Mouse (Mus musculus) midbrain, embryonic 13.5 days (tissue): ENCODE data around the gene Rtn1. TPM values are rescaled to one million over a fixed set of nuclear protein-coding genes. Genes with fewer than 3 reads are reported as not detected.

Experiments used
- ATAC-seq: fragments of 200-750 bp; cut with Nextera tagmentation; 2 replicates; pipeline ENCODE4 v1.8.0; 2017; ENCODE audit warnings: mild to moderate bottlenecking, moderate TSS enrichment, moderate library complexity
- H3K27ac ChIP-seq: fragments of 300-500 bp; sonication (generic); 2 replicates; pipeline ENCODE4 v1.5.1; 2015; ENCODE audit warnings: inconsistent platforms, mild to moderate bottlenecking, moderate library complexity
- H3K27me3 ChIP-seq: fragments of 300-500 bp; sonication (generic); 2 replicates; pipeline ENCODE4 v1.6.1; 2015; ENCODE audit warnings: mild to moderate bottlenecking, inconsistent platforms
- H3K36me3 ChIP-seq: fragments of 300-500 bp; sonication (generic); 2 replicates; pipeline ENCODE4 v1.6.1; 2015; ENCODE audit warnings: mild to moderate bottlenecking, inconsistent platforms
- H3K4me1 ChIP-seq: fragments of 300-500 bp; sonication (generic); replicated peaks from 2 replicates; pipeline ENCODE4 v1.6.1; 2015; ENCODE audit warnings: inconsistent platforms
- H3K4me2 ChIP-seq: fragments of 300-500 bp; sonication (generic); replicated peaks from 2 replicates; pipeline ENCODE4 v1.6.1; 2015; ENCODE audit warnings: moderate library complexity, mild to moderate bottlenecking, inconsistent platforms
- H3K4me3 ChIP-seq: fragments of 300-500 bp; sonication (generic); replicated peaks from 2 replicates; pipeline ENCODE4 v1.5.1; 2015; ENCODE audit warnings: mild to moderate bottlenecking, inconsistent platforms
- H3K9ac ChIP-seq: fragments of 300-500 bp; sonication (generic); replicated peaks from 2 replicates; pipeline ENCODE4 v1.6.1; 2015; ENCODE audit warnings: mild to moderate bottlenecking, inconsistent platforms
- H3K9me3 ChIP-seq: fragments of 300-500 bp; sonication (generic); 2 replicates; pipeline ENCODE4 v1.6.1; 2016; ENCODE audit warnings: mild to moderate bottlenecking, inconsistent platforms
- WGBS: fragments of 180-500 bp; shearing (Covaris S2); methylation state at CpG from one replicate; pipeline ENCODE4 v1.1.7; 2015; 5-methylcytosine and 5-hydroxymethylcytosine counted together
- polyA plus RNA-seq: library from polyadenylated mRNA; unstranded; fragments of >200 nt; fragmentation: Nextera tagmentation; extraction: Ambion mirVana; gene quantifications from 2 replicates; pipeline ENCODE4 v1.2.1, GENCODE M21; 2015

Rtn1 gene
- polyA plus RNA-seq, 1 experiment from 2014 or later: 1,917 TPM

- H3K4me3 ChIP-seq: peak overlapping the region; percentile 69
- H3K27me3 ChIP-seq: no peaks in the 10 kb centered on the region
- H3K27ac ChIP-seq: no peak overlapping the region
These were observed 176.7 kb downstream of the Rtn1 start for GRCm38 (mm10) chr12:72232176-72232575.

GRCm38 (mm10) chr12:72229451-72230196, 179.2 kb downstream of the Rtn1 start:
- H3K36me3 ChIP-seq: peaks cover 26% of the 10 kb centered on the region
- H3K9me3 ChIP-seq: no peaks in the 10 kb centered on the region
- peaks cover 88% of the 10 kb centered on the region for H3K4me1 ChIP-seq
- 72% methylated on average over 8 of the region's 8 CpGs for WGBS
- no peak overlapping the region; the same call in 1 of the 2 replicates for H3K9ac ChIP-seq
- no peak overlapping the region; the same call in 1 of the 2 replicates for H3K27ac ChIP-seq
- H3K27me3 ChIP-seq: no peaks in the 10 kb centered on the region
- ATAC-seq: no peak
- no peak overlapping the region for H3K4me3 ChIP-seq
- peak overlapping the region; percentile 25 for H3K4me2 ChIP-seq

More at GRCm38 (mm10) chr12:72232176-72232575, 176.7 kb downstream of the Rtn1 start:
- WGBS: 76% methylated on average over 3 of the region's 3 CpGs
- no peak overlapping the region for H3K9ac ChIP-seq
- no peak for ATAC-seq
- peaks cover 18% of the 10 kb centered on the region; the same call in 1 of the 2 replicates for H3K36me3 ChIP-seq
- H3K9me3 ChIP-seq: no peaks in the 10 kb centered on the region
- peaks cover 72% of the 10 kb centered on the region for H3K4me1 ChIP-seq
- peak overlapping the region; percentile 70 for H3K4me2 ChIP-seq

DNA sequence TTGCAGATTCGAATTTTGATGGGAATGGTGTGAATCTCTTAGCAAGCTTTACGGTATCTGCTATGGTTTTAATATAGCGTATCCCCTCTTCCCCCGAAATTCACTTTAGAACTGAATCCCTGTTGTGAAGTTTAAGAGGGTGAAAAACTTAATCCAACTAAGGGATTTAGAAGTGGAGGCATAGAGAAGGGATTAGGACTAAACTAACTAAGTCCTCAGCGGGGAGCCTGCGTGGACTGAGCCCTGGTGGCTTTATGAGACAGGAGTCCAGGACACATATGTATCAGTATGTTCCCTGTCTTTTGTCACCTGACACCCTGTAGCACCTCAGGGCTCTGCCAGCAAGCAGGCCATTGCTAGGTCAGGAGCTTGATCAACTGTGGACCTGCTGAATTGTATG, 181.1 kb downstream of the Rtn1 start:
- no peak overlapping the region for H3K27ac ChIP-seq
- H3K4me1 ChIP-seq: peaks cover 75% of the 10 kb centered on the region
- H3K36me3 ChIP-seq: peaks cover 34% of the 10 kb centered on the region
- no peak for ATAC-seq
- WGBS: 51% methylated on average over 6 of the region's 6 CpGs
- no peaks in the 10 kb centered on the region for H3K27me3 ChIP-seq
- no peak overlapping the region for H3K9ac ChIP-seq
- no peak overlapping the region for H3K4me2 ChIP-seq
- no peak overlapping the region for H3K4me3 ChIP-seq
- H3K9me3 ChIP-seq: no peaks in the 10 kb centered on the region

DNA sequence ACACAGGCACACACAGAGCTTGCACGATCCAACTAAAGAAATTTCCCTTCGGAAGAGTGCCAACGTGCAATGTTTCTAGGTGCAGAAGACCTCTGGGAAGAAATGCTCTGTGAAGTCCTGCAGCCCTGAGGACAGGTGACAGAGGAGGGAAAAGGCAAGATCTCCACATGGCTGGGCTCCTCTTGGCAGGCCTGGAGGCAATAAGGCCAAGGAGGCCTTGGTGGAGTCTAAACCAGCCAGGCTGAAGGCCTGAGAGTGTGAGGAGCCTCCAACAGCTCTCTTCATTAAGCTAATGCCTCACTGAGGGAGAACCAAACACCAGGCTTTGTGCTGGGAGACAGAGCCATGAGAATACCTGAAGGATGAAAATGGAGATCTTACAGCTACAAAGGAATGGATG, 183.5 kb downstream of the Rtn1 start:
- no peak overlapping the region for H3K4me2 ChIP-seq
- H3K36me3 ChIP-seq: peaks cover 55% of the 10 kb centered on the region
- no peak overlapping the region for H3K9ac ChIP-seq
- H3K4me1 ChIP-seq: peaks cover 54% of the 10 kb centered on the region
- no peak overlapping the region for H3K27ac ChIP-seq
- no peaks in the 10 kb centered on the region for H3K27me3 ChIP-seq
- H3K9me3 ChIP-seq: no peaks in the 10 kb centered on the region
- no peak for ATAC-seq
- WGBS: 94% methylated on average over 3 of the region's 3 CpGs
- H3K4me3 ChIP-seq: no peak overlapping the region

DNA sequence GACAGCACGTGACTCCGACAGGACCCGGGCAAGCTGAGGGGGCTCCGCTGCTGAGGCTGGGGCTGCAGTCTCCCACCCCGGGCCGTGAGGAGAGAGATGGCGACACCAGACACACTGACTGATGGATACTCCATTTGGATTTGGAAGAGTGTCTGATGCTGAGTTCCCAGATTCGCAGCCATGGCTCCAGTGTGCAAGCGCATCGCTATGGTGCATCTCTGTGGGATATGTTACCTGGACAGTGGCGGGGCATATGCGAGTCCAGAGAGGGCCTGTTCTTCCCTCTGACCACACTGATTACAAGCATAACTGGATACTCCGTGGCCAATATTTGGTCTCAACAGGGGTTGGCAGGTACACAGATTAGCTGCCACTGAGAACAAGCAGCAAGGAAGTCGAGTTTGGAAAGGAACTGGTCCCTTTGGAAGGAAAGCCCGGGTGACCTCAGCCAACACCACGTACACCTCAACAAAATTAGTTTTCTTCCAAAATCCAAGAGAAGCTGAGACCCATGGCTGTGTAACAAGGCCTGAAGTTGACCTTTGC, 185.2 kb downstream of the Rtn1 start:
- Histone ChIP-seq H3K27ac (no peak overlapping the region), H3K4me1 (peaks cover 38% of the 10 kb centered on the region), H3K27me3 (no peaks in the 10 kb centered on the region), H3K4me3 (no peak overlapping the region), H3K9me3 (no peaks in the 10 kb centered on the region), H3K4me2 (no peak overlapping the region), H3K9ac (no peak overlapping the region), H3K36me3 (peaks cover 64% of the 10 kb centered on the region)
- 95% methylated on average over 16 of the region's 16 CpGs for WGBS
- no peak for ATAC-seq

- Histone ChIP-seq H3K4me1 (no peaks in the 10 kb centered on the region), H3K9me3 (no peaks in the 10 kb centered on the region), H3K4me3 (no peak overlapping the region), H3K27ac (no peak overlapping the region), H3K4me2 (no peak overlapping the region), H3K9ac (no peak overlapping the region), H3K27me3 (no peaks in the 10 kb centered on the region), H3K36me3 (peaks cover 92% of the 10 kb centered on the region)
- no peak for ATAC-seq
- WGBS: 69% methylated on average over 5 of the region's 5 CpGs
These were observed 195.3 kb downstream of the Rtn1 start for GRCm38 (mm10) chr12:72213554-72213953.

GRCm38 (mm10) chr12:72200828-72201227, 208.0 kb downstream of the Rtn1 start:
- no peak overlapping the region for H3K4me2 ChIP-seq
- 91% methylated on average over 3 of the region's 3 CpGs for WGBS
- no peaks in the 10 kb centered on the region for H3K9me3 ChIP-seq
- H3K4me1 ChIP-seq: peaks cover 7% of the 10 kb centered on the region
- H3K4me3 ChIP-seq: no peak overlapping the region
- H3K27ac ChIP-seq: no peak overlapping the region
- no peak for ATAC-seq
- no peaks in the 10 kb centered on the region for H3K27me3 ChIP-seq
- H3K9ac ChIP-seq: no peak overlapping the region
- H3K36me3 ChIP-seq: no peaks in the 10 kb centered on the region

DNA sequence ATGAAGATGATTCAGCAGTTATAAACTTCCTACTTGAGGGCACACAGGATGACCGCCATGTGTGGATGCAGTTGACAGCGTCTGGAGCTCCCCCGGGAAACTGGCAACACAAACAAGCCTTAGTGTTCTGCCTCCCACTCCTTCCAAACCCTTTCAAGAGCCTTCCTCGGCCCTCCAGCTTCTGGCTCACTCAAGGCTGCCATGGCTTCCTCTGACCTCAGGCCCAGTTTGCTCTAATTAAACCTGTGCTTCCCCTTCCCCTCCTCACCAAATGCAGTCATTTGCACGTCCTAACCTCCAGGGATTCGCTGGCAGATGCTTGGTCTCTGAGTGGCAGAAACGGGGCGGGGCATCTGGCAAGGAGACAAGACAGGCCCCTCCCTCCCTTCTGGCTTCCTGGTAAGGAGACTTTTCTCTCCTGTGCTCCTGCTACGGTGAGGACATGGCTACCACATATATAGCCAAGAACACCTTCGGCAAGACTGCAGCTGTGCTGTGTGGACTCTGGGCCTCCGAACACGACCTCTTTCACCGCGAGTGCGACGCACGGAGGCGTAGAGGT, 210.8 kb downstream of the Rtn1 start:
- H3K27ac ChIP-seq: no peak overlapping the region
- H3K4me2 ChIP-seq: 0 out of 2 replicates have a peak overlapping the region, but pooled peaks have one; percentile 9
- 57% methylated on average over 18 of the region's 18 CpGs for WGBS

GRCm38 (mm10) chr12:72197434-72197833, 211.4 kb downstream of the Rtn1 start:
- ATAC-seq: no peak
- Histone ChIP-seq H3K27me3 (no peaks in the 10 kb centered on the region), H3K9ac (no peak overlapping the region), H3K36me3 (no peaks in the 10 kb centered on the region), H3K4me3 (no peak overlapping the region), H3K4me2 (no peak overlapping the region), H3K4me1 (peaks cover 7% of the 10 kb centered on the region), H3K9me3 (no peaks in the 10 kb centered on the region), H3K27ac (no peak overlapping the region)
- 88% methylated on average over 7 of the region's 7 CpGs for WGBS

More for the DNA sequence above, 210.8 kb downstream of the Rtn1 start:
- peaks cover 7% of the 10 kb centered on the region for H3K4me1 ChIP-seq
- H3K9me3 ChIP-seq: no peaks in the 10 kb centered on the region
- no peak overlapping the region for H3K9ac ChIP-seq
- H3K36me3 ChIP-seq: no peaks in the 10 kb centered on the region
- no peak overlapping the region for H3K4me3 ChIP-seq
- H3K27me3 ChIP-seq: no peaks in the 10 kb centered on the region
- peak; percentile 58 for ATAC-seq

- no peaks in the 10 kb centered on the region for H3K27me3 ChIP-seq
- no peaks in the 10 kb centered on the region for H3K36me3 ChIP-seq
- no peak within 1 kb of the TSS for H3K9ac ChIP-seq
- 83% methylated on average over 12 of the region's 12 CpGs for WGBS
- no peaks in the 10 kb centered on the region for H3K9me3 ChIP-seq
- H3K4me3 ChIP-seq: no peak within 1 kb of the TSS
- H3K27ac ChIP-seq: no peak within 1 kb of the TSS
- ATAC-seq: no peak
- H3K4me1 ChIP-seq: no peaks in the 10 kb centered on the region
- H3K4me2 ChIP-seq: no peak within 1 kb of the TSS
These were observed 223.9 kb downstream of the Rtn1 start, which contains the start of gene Ccdc175 for GRCm38 (mm10) chr12:72184929-72185328. Gene Ccdc175, minus strand, starts transcription at chr12:72185029.

DNA sequence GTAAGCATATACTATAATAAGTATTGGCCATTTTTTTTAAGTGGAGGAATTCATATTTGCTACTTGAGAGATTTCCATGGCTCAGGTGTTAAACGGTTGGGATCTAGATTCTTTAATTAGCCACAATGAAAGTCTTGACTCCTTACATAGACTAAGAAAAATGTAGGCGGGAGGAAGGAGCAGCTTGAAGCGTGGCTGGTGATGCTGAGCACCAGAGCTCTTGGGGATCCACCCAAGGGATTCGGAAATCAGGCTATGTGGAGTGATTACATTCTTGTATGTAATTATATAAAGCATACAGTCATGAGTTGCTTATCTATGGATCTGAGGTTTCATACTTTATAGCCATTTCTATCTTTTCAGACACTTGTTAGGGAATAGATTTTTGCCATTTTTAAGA, 229.3 kb downstream of the Rtn1 start:
- 83% methylated on average over 4 of the region's 4 CpGs for WGBS
- no peaks in the 10 kb centered on the region for H3K4me1 ChIP-seq
- H3K36me3 ChIP-seq: no peaks in the 10 kb centered on the region
- H3K9me3 ChIP-seq: no peaks in the 10 kb centered on the region
- ATAC-seq: no peak
- no peak overlapping the region for H3K4me2 ChIP-seq
- no peak overlapping the region for H3K9ac ChIP-seq
- no peaks in the 10 kb centered on the region for H3K27me3 ChIP-seq
- no peak overlapping the region for H3K4me3 ChIP-seq
- no peak overlapping the region for H3K27ac ChIP-seq

DNA sequence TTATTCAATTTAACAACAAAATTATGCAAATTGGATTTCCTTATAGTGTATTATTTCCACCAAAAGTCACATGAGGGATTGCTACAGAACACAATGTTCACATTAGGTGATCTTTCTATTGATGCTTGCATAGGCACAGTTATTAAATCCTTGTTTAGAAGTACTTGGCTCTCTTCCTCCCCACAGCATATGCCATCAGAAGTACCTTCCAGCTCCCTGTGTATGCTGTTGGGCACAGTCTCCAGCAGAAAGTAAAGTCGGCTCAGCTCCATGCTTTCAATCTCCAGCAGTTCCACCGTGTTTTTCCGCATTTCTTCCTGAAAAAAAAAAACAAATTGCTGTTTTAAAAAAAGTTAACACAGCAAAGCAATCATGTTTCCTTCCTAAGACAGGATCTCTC, 230.5 kb downstream of the Rtn1 start:
- H3K27ac ChIP-seq: no peak overlapping the region
- no peaks in the 10 kb centered on the region for H3K27me3 ChIP-seq
- H3K9me3 ChIP-seq: no peaks in the 10 kb centered on the region
- H3K36me3 ChIP-seq: no peaks in the 10 kb centered on the region
- no peak overlapping the region for H3K9ac ChIP-seq
- no peak for ATAC-seq
- no peak overlapping the region for H3K4me2 ChIP-seq
- H3K4me3 ChIP-seq: no peak overlapping the region
- no peaks in the 10 kb centered on the region for H3K4me1 ChIP-seq
- 89% methylated on average over 3 of the region's 3 CpGs for WGBS
